Mouse (Mus musculus) bone marrow macrophage, adult 2 months (primary cell): ENCODE results near the gene Styx.

Experiments
- CTCF ChIP-seq: IDR thresholded peaks from 2 replicates; pipeline ENCODE4 v1.5.1; 2012; ENCODE audit warnings: low read depth, mild to moderate bottlenecking, low read length, moderate library complexity
- POLR2A ChIP-seq: IDR thresholded peaks from 2 replicates; pipeline ENCODE4 v1.6.1; 2012; ENCODE audit warnings: mild to moderate bottlenecking, low read depth, low read length, borderline replicate concordance

DNA sequence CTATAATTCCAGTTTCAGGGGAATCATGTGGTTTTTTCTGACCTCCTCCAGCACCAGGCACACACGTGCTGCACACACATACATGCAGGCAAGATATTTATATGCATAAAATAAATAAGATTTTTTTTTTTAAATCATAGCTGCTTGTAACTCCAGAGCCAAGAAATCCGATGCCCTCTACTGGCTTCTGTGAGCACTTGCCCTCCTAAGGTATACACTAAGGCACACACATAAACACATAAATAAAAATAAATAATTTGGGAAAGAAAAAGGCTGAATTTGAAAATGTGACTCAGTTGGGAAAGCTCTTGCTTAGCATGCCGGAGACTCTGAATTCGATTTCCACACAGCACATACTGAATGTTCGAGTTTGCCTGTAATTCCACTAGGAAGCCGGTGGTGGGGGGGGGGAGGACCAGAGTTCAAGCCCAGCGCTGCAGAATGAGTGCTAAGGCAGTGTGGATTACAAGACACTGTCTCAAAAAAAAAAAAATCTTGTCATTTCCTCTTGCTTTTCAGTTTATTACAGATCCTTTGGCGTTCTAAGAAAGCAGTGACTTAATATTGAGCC, 21.8 kb upstream of the Styx start:
- TF ChIP-seq CTCF (no peak), POLR2A (no peak)
